Mouse (Mus musculus): ENCODE measurements around the gene Myo9b. TPM values are rescaled to one million over a fixed set of nuclear protein-coding genes. Genes with fewer than 3 reads are reported as not detected.

Myo9b gene
- polyA plus RNA-seq, 1 experiment from 2014 or later = 16.8 TPM

DNA sequence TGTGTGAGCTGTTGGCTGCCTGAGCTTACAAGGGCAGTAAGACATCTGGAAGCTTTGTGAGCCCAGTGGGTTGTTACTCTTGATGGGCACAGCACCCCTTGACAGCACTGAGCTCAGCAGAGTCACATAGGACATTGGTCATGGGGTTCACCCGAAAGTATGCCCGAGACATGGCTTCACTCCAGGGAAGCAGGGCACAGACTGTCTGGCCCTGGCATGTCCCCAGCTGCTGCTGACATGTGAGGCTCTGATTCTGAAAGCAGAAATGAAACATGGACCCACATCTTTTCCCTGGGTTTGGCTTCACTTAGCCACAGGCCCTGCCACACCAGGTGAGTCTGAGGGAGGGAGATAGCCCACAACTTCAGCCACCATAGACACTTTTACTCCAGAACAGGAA, 24.3 kb downstream of the Myo9b start:
- H3K27me3 ChIP-seq (ENCODE audit: control insufficient read depth, insufficient read depth, low read length) = no peaks in the 10 kb centered on the region
- H3K4me1 ChIP-seq (ENCODE audit: control insufficient read depth in 2 of 2, insufficient read depth in 2 of 2, low read length in 2 of 2) = peaks cover 6 to 9% of the 10 kb centered on the region in 2 experiments; a peak in 3 of 4 replicates
- no peak overlapping the region for H3K4me2 ChIP-seq (ENCODE audit: low read length)
- H3K9ac ChIP-seq (ENCODE audit: low read length) = no peak overlapping the region
- H3K36me3 ChIP-seq (ENCODE audit: control insufficient read depth, insufficient read depth, low read length) = peaks cover 56% of the 10 kb centered on the region
- H3K9me3 ChIP-seq (ENCODE audit: control insufficient read depth, low read length) = no peaks in the 10 kb centered on the region
- no peak for ATAC-seq (ENCODE audit: insufficient number of reproducible peaks, insufficient read depth, low FRiP score, low read depth)
- H3K4me3 ChIP-seq (ENCODE audit: control insufficient read depth in 1 of 2, insufficient read depth in 1 of 2, low read depth in 1 of 2, low read length in 2 of 2) = no peak overlapping the region
- WGBS = 86% methylated on average over 2 of the region's 2 CpGs
- no peak overlapping the region for H3K27ac ChIP-seq (replicated peaks in 1 of 2; ENCODE audit: control insufficient read depth in 1 of 2, insufficient read depth in 1 of 2, low read depth in 2 of 2, low read length in 2 of 2)

DNA sequence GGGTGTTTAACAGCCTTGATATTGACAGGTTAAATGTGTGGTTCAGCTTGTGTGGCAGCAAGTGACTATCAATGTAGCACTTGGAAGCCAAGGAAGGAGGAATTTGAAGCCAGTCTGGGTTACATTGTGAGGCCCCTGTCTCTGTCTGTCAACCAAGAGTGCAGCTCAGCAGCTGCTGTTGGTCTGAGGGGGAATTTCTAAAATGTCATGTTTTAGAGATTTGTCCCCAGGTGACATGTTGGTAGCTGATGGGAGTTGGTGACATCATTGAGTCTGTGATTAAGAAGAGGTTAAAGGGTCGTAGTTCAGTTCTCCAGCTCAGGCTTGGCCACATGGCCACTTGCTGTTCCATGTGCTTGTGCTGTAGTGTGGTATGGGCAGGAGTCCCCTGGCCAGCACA, 24.9 kb downstream of the Myo9b start:
- no peak overlapping the region for H3K27ac ChIP-seq (replicated peaks in 1 of 2; ENCODE audit: control insufficient read depth in 1 of 2, insufficient read depth in 1 of 2, low read depth in 2 of 2, low read length in 2 of 2)
- 89% methylated on average over 1 of the region's 1 CpGs for WGBS
- peaks cover 59% of the 10 kb centered on the region for H3K36me3 ChIP-seq (ENCODE audit: control insufficient read depth, insufficient read depth, low read length)

DNA sequence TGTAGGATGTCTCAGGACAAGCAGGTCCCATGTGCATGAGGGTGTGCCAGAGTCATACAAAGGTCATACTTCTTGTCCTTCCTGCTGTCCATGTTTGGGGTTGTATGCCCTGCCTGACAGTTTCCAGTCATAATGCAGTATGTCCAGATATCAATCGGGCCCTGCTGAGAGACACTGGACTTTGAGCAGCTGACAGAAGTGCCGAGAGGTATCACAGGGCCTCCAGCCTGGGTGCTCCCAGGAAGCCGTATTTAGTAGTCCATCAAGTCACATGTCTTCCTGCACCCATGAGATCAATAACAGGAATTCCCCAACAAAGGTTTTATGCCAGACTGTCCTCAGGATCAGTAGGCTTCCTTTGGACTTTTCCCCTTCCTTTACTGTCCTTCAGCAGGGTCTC, 27.2 kb downstream of the Myo9b start:
- Histone ChIP-seq H3K9ac (ENCODE audit: low read length) (no peak overlapping the region), H3K36me3 (ENCODE audit: control insufficient read depth, insufficient read depth, low read length) (peaks cover 53% of the 10 kb centered on the region), H3K27me3 (ENCODE audit: control insufficient read depth, insufficient read depth, low read length) (no peaks in the 10 kb centered on the region), H3K9me3 (ENCODE audit: control insufficient read depth, low read length) (0 out of 2 replicates have a peak, but pooled peaks cover 8% of the 10 kb centered on the region), H3K4me3 (ENCODE audit: control insufficient read depth in 1 of 2, insufficient read depth in 1 of 2, low read depth in 1 of 2, low read length in 2 of 2) (no peak overlapping the region), H3K4me2 (ENCODE audit: low read length) (no peak overlapping the region), H3K4me1 (ENCODE audit: control insufficient read depth in 2 of 2, insufficient read depth in 2 of 2, low read length in 2 of 2) (peaks cover 6 to 11% of the 10 kb centered on the region in 2 experiments; a peak in 3 of 4 replicates), H3K27ac (replicated peaks in 1 of 2; ENCODE audit: control insufficient read depth in 1 of 2, insufficient read depth in 1 of 2, low read depth in 2 of 2, low read length in 2 of 2) (peak overlapping the region in 1 of 2 experiments; percentile 20; a peak in 2 of 4 replicates)
- ATAC-seq (ENCODE audit: insufficient number of reproducible peaks, insufficient read depth, low FRiP score, low read depth) = no peak
- WGBS = 39% methylated on average over 3 of the region's 3 CpGs

More for the DNA sequence above, 24.9 kb downstream of the Myo9b start:
- Histone ChIP-seq H3K4me3 (ENCODE audit: control insufficient read depth in 1 of 2, insufficient read depth in 1 of 2, low read depth in 1 of 2, low read length in 2 of 2) (no peak overlapping the region), H3K27me3 (ENCODE audit: control insufficient read depth, insufficient read depth, low read length) (no peaks in the 10 kb centered on the region), H3K4me2 (ENCODE audit: low read length) (no peak overlapping the region), H3K9me3 (ENCODE audit: control insufficient read depth, low read length) (0 out of 2 replicates have a peak, but pooled peaks cover 4% of the 10 kb centered on the region), H3K9ac (ENCODE audit: low read length) (no peak overlapping the region), H3K4me1 (ENCODE audit: control insufficient read depth in 2 of 2, insufficient read depth in 2 of 2, low read length in 2 of 2) (peaks cover 6 to 9% of the 10 kb centered on the region in 2 experiments; a peak in 3 of 4 replicates)
- ATAC-seq (ENCODE audit: insufficient number of reproducible peaks, insufficient read depth, low FRiP score, low read depth) = no peak

DNA sequence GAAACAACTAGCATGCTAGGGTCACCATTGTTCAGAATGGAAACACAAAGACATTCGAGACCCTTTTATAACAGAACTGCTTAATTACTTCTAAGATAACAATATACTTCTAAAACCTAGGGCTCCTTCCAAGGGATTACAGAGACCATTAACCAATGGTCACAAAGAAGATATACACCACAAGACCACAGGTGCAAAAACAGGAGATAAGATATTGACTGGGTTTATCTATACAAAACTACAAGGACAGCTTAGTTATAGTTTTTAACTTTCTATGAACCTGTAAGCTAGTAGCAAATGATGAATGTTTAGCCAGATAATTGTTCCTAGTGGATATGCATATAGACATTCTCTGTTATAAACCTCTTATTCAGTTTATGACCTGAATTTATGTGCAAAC, 30.3 kb downstream of the Myo9b start:
- WGBS = 83% methylated on average over 1 of the region's 1 CpGs
- H3K9ac ChIP-seq (ENCODE audit: low read length) = no peak overlapping the region
- no peak overlapping the region for H3K4me2 ChIP-seq (ENCODE audit: low read length)
- H3K4me3 ChIP-seq (ENCODE audit: control insufficient read depth in 1 of 2, insufficient read depth in 1 of 2, low read depth in 1 of 2, low read length in 2 of 2) = no peak overlapping the region
- no peaks in the 10 kb centered on the region for H3K27me3 ChIP-seq (ENCODE audit: control insufficient read depth, insufficient read depth, low read length)
- ATAC-seq (ENCODE audit: insufficient number of reproducible peaks, insufficient read depth, low FRiP score, low read depth) = no peak
- peaks cover 31% of the 10 kb centered on the region for H3K36me3 ChIP-seq (ENCODE audit: control insufficient read depth, insufficient read depth, low read length)
- no peak overlapping the region for H3K27ac ChIP-seq (replicated peaks in 1 of 2; ENCODE audit: control insufficient read depth in 1 of 2, insufficient read depth in 1 of 2, low read depth in 2 of 2, low read length in 2 of 2)
- peaks cover 9 to 11% of the 10 kb centered on the region in 2 experiments; a peak in 3 of 4 replicates for H3K4me1 ChIP-seq (ENCODE audit: control insufficient read depth in 2 of 2, insufficient read depth in 2 of 2, low read length in 2 of 2)
- H3K9me3 ChIP-seq (ENCODE audit: control insufficient read depth, low read length) = 0 out of 2 replicates have a peak, but pooled peaks cover 8% of the 10 kb centered on the region

DNA sequence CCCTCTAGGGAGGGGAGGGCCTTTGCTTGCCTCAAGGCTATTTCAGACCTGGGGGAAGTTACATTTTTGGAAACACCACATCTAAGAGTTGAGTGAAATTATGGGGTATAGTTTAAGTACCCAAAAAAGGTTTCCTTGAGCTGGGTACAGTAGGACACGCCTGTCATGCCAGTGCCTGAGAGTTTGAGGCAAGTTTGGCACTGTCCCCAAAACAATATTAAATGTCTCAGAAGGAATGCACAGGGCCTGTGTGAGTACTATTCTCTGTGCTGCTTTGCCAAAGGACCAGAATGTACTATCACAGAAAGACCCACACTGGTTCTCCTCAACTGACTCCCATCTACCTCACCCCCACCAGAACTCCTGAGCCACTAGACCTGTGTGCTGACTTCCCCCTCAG, 31.1 kb downstream of the Myo9b start:
- no peak overlapping the region for H3K4me3 ChIP-seq (ENCODE audit: control insufficient read depth in 1 of 2, insufficient read depth in 1 of 2, low read depth in 1 of 2, low read length in 2 of 2)
- ATAC-seq (ENCODE audit: insufficient number of reproducible peaks, insufficient read depth, low FRiP score, low read depth) = no peak
- H3K9me3 ChIP-seq (ENCODE audit: control insufficient read depth, low read length) = 0 out of 2 replicates have a peak, but pooled peaks cover 8% of the 10 kb centered on the region
- H3K4me2 ChIP-seq (ENCODE audit: low read length) = no peak overlapping the region
- 69% methylated on average over 1 of the region's 1 CpGs for WGBS
- H3K4me1 ChIP-seq (ENCODE audit: control insufficient read depth in 2 of 2, insufficient read depth in 2 of 2, low read length in 2 of 2) = peaks cover 9 to 11% of the 10 kb centered on the region in 2 experiments; a peak in 3 of 4 replicates
- H3K9ac ChIP-seq (ENCODE audit: low read length) = no peak overlapping the region
- H3K36me3 ChIP-seq (ENCODE audit: control insufficient read depth, insufficient read depth, low read length) = peaks cover 23% of the 10 kb centered on the region
- H3K27me3 ChIP-seq (ENCODE audit: control insufficient read depth, insufficient read depth, low read length) = no peaks in the 10 kb centered on the region
- H3K27ac ChIP-seq (replicated peaks in 1 of 2; ENCODE audit: control insufficient read depth in 1 of 2, insufficient read depth in 1 of 2, low read depth in 2 of 2, low read length in 2 of 2) = peak overlapping the region; percentile 8 to 33; a peak in 2 of 4 replicates

DNA sequence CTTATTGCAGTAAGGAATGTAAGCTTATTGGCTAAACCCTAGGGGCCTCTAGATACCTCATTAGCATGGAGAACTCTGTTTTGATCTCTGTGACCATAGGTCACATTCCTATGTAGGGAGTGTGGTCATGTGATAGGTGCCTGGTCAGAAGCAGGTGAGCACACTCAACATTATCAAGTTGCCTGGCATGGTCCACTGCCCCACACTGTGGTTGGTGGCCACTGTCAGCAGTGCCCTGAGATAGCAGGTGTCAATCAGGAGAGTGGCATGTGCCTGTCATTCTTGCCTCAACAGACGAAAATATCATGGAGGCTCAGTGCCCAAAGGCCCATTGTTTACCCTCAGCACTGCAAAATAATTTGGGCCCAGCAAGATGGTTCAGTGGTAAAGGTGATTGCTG, 33.5 kb downstream of the Myo9b start:
- H3K4me2 ChIP-seq (ENCODE audit: low read length) = no peak overlapping the region
- no peak overlapping the region for H3K27ac ChIP-seq (replicated peaks in 1 of 2; ENCODE audit: control insufficient read depth in 1 of 2, insufficient read depth in 1 of 2, low read depth in 2 of 2, low read length in 2 of 2)
- no peak overlapping the region for H3K9ac ChIP-seq (ENCODE audit: low read length)
- ATAC-seq (ENCODE audit: insufficient number of reproducible peaks, insufficient read depth, low FRiP score, low read depth) = no peak; the same call in 1 of the 2 replicates
- 53% methylated on average over 1 of the region's 1 CpGs for WGBS
- no peak overlapping the region for H3K4me3 ChIP-seq (ENCODE audit: control insufficient read depth in 1 of 2, insufficient read depth in 1 of 2, low read depth in 1 of 2, low read length in 2 of 2)
- H3K9me3 ChIP-seq (ENCODE audit: control insufficient read depth, low read length) = 0 out of 2 replicates have a peak, but pooled peaks cover 8% of the 10 kb centered on the region
- no peaks in the 10 kb centered on the region for H3K27me3 ChIP-seq (ENCODE audit: control insufficient read depth, insufficient read depth, low read length)
- peaks cover 3 to 10% of the 10 kb centered on the region in 2 experiments; a peak in 2 of 4 replicates for H3K4me1 ChIP-seq (ENCODE audit: control insufficient read depth in 2 of 2, insufficient read depth in 2 of 2, low read length in 2 of 2)
- H3K36me3 ChIP-seq (ENCODE audit: control insufficient read depth, insufficient read depth, low read length) = peaks cover 16% of the 10 kb centered on the region

DNA sequence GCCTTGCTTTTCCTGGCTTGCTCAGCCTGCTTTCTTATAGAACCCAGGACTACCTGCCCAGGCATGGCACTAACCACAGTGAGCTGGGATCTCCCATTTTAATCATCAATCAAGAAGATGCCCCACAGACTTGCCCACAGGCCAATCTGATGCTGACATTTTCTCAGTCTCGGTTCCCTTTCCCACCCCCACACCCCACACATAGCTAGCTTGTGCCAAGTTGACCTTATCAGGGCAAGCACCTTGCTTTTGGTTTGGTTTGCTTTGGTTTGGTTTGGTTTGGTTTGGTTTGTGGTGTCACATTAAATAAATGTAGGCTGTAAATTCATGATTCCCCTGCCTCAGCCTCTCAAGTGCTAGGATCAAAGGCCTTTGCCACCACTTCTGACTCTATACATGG, 34.9 kb downstream of the Myo9b start:
- Histone ChIP-seq H3K36me3 (ENCODE audit: control insufficient read depth, insufficient read depth, low read length) (peaks cover 7% of the 10 kb centered on the region), H3K27me3 (ENCODE audit: control insufficient read depth, insufficient read depth, low read length) (no peaks in the 10 kb centered on the region), H3K4me3 (ENCODE audit: control insufficient read depth in 1 of 2, insufficient read depth in 1 of 2, low read depth in 1 of 2, low read length in 2 of 2) (no peak overlapping the region), H3K27ac (replicated peaks in 1 of 2; ENCODE audit: control insufficient read depth in 1 of 2, insufficient read depth in 1 of 2, low read depth in 2 of 2, low read length in 2 of 2) (no peak overlapping the region), H3K4me1 (ENCODE audit: control insufficient read depth in 2 of 2, insufficient read depth in 2 of 2, low read length in 2 of 2) (peaks cover 10 to 22% of the 10 kb centered on the region in 2 experiments), H3K9ac (ENCODE audit: low read length) (no peak overlapping the region), H3K9me3 (ENCODE audit: control insufficient read depth, low read length) (0 out of 2 replicates have a peak, but pooled peaks cover 5% of the 10 kb centered on the region), H3K4me2 (ENCODE audit: low read length) (no peak overlapping the region)
- 85% methylated on average over 1 of the region's 1 CpGs for WGBS
- no peak for ATAC-seq (ENCODE audit: insufficient number of reproducible peaks, insufficient read depth, low FRiP score, low read depth)

DNA sequence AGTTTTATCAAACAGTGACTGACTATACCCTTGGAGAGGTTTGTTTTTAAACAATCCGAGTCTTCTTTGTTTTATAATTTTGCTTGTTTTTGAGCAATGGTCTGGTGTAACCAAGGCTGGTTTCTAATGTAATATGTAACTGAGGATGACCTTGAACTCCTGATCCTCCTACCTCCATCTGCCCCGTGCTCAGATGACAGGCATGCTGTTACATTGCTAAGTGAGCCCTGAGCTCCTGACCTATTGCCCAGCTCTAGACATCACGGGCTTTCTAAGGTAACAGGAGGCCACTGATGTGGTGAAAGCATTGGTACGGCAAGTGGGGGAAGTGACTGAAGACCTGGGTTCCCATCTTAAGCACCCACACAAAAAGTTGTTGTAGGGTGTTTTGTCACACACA, 35.4 kb downstream of the Myo9b start:
- Histone ChIP-seq H3K9ac (ENCODE audit: low read length) (no peak overlapping the region), H3K9me3 (ENCODE audit: control insufficient read depth, low read length) (no peaks in the 10 kb centered on the region), H3K4me1 (ENCODE audit: control insufficient read depth in 2 of 2, insufficient read depth in 2 of 2, low read length in 2 of 2) (peaks cover 11 to 27% of the 10 kb centered on the region in 2 experiments), H3K27ac (replicated peaks in 1 of 2; ENCODE audit: control insufficient read depth in 1 of 2, insufficient read depth in 1 of 2, low read depth in 2 of 2, low read length in 2 of 2) (no peak overlapping the region), H3K4me2 (ENCODE audit: low read length) (no peak overlapping the region), H3K4me3 (ENCODE audit: control insufficient read depth in 1 of 2, insufficient read depth in 1 of 2, low read depth in 1 of 2, low read length in 2 of 2) (no peak overlapping the region), H3K27me3 (ENCODE audit: control insufficient read depth, insufficient read depth, low read length) (no peaks in the 10 kb centered on the region), H3K36me3 (ENCODE audit: control insufficient read depth, insufficient read depth, low read length) (peaks cover 3% of the 10 kb centered on the region; the same call in 1 of the 2 replicates)
- 76% methylated on average over 4 of the region's 4 CpGs for WGBS
- ATAC-seq (ENCODE audit: insufficient number of reproducible peaks, insufficient read depth, low FRiP score, low read depth) = no peak

All from heart, embryonic 14.5 days (tissue).